Mouse (Mus musculus) naive thymus-derived CD4-positive, alpha-beta T cell, adult 5 months (primary cell): ENCODE results near the gene Os9. TPM values are rescaled to one million over a fixed set of nuclear protein-coding genes. Genes with fewer than 3 reads are reported as not detected.

ENCODE experiments used
- polyA plus RNA-seq: library from polyadenylated mRNA; unstranded; fragments of 100-300 nt; shearing (Covaris generic); gene quantifications from one replicate; pipeline ENCODE4 v1.2.1, GENCODE M21; 2017

The Os9 gene
- 122 TPM for polyA plus RNA-seq

GRCm38 (mm10) chr10:127121066-127121477, at the start of gene Os9:
Gene Os9 (minus strand): TSS chr10:127121131.

GRCm38 (mm10) chr10:127164631-127165353, 43.9 kb upstream of the Os9 start, which contains the start of gene B4galnt1:
Gene B4galnt1 (plus strand): TSS chr10:127165225.

GRCm38 (mm10) chr10:127075080-127075479, 45.9 kb downstream of the Os9 start, which contains the start of gene Agap2:
Gene Agap2 (plus strand): TSS chr10:127075284.

GRCm38 (mm10) chr10:127070190-127071121, 50.5 kb downstream of the Os9 start, which contains the start of gene Tspan31:
Gene Tspan31 (minus strand): TSS chr10:127070264.

GRCm38 (mm10) chr10:127063239-127063872, 57.6 kb downstream of the Os9 start, which contains the start of gene Cdk4:
Gene Cdk4 (plus strand): TSS chr10:127063534.

GRCm38 (mm10) chr10:127059968-127060916, 60.7 kb downstream of the Os9 start, which contains the start of gene March9:
Gene March9 (minus strand): TSS chr10:127060184.

GRCm38 (mm10) chr10:127047954-127048353, 73.0 kb downstream of the Os9 start, which contains the start of gene Cyp27b1:
Gene Cyp27b1 (plus strand): TSS chr10:127048250.

Other genes with a start within 250 kb of the Os9 start
- 9.2 TPM for gene Atp23, start 219.8 kb downstream of the Os9 start, polyA plus RNA-seq
- gene Ctdsp2, start 142.4 kb downstream of the Os9 start, polyA plus RNA-seq, result 48.7 TPM
- gene Avil, start 120.4 kb downstream of the Os9 start, polyA plus RNA-seq, result 0.35 TPM
- gene Tsfm, start 90.3 kb downstream of the Os9 start, polyA plus RNA-seq, result 20.8 TPM
- 25.5 TPM for gene Mettl1, start 79.7 kb downstream of the Os9 start, polyA plus RNA-seq
- not detected for gene Eef1akmt3, start 79.6 kb downstream of the Os9 start, polyA plus RNA-seq
- gene Cyp27b1, start 72.9 kb downstream of the Os9 start, polyA plus RNA-seq, result not detected
- gene March9, start 60.9 kb downstream of the Os9 start, polyA plus RNA-seq, result 1.1 TPM
- gene Cdk4, start 57.6 kb downstream of the Os9 start, polyA plus RNA-seq, result 124 TPM
- 25.6 TPM for gene Tspan31, start 50.9 kb downstream of the Os9 start, polyA plus RNA-seq
- 18.8 TPM for gene Agap2, start 45.8 kb downstream of the Os9 start, polyA plus RNA-seq
- 512 TPM for gene B4galnt1, start 44.1 kb upstream of the Os9 start, polyA plus RNA-seq
- 7.0 TPM for gene Slc26a10, start 59.5 kb upstream of the Os9 start, polyA plus RNA-seq
- not detected for gene Arhgef25, start 69.0 kb upstream of the Os9 start, polyA plus RNA-seq
- gene Dtx3, start 74.6 kb upstream of the Os9 start, polyA plus RNA-seq, result 49.2 TPM
- 25.0 TPM for gene Pip4k2c, start 90.5 kb upstream of the Os9 start, polyA plus RNA-seq
- not detected for gene Kif5a, start 142.2 kb upstream of the Os9 start, polyA plus RNA-seq
- 83.7 TPM for gene Dctn2, start 145.2 kb upstream of the Os9 start, polyA plus RNA-seq
- 8.6 TPM for gene Mbd6, start 167.9 kb upstream of the Os9 start, polyA plus RNA-seq
- 62.5 TPM for gene Mars, start 190.7 kb upstream of the Os9 start, polyA plus RNA-seq
- 264 TPM for gene Arhgap9, start 200.8 kb upstream of the Os9 start, polyA plus RNA-seq
- 0.47 TPM for gene Gli1, start 220.8 kb upstream of the Os9 start, polyA plus RNA-seq
- gene Inhbe, start 233.3 kb upstream of the Os9 start, polyA plus RNA-seq, result not detected
- not detected for gene Inhbc, start 249.3 kb upstream of the Os9 start, polyA plus RNA-seq